Mouse (Mus musculus) neural tube, embryonic 14.5 days (tissue): ENCODE results near the gene Sorcs3. TPM values are rescaled to one million over a fixed set of nuclear protein-coding genes. Genes with fewer than 3 reads are reported as not detected.

Experiments
- ATAC-seq: fragments of 200-750 bp; cut with Nextera tagmentation; 2 replicates; pipeline ENCODE4 v1.8.0; 2017; ENCODE audit warnings: low read depth, mild to moderate bottlenecking, moderate TSS enrichment, moderate library complexity
- H3K27ac ChIP-seq: fragments of 300-500 bp; sonication (generic); 2 replicates; pipeline ENCODE4 v1.5.1; 2014; ENCODE audit warnings: low read depth, mild to moderate bottlenecking, control low read depth, low read length, moderate library complexity, mixed read lengths
- H3K27me3 ChIP-seq: fragments of 300-500 bp; sonication (generic); 2 replicates; pipeline ENCODE4 v1.6.1; 2014; ENCODE audit warnings: low read length; ENCODE audit not compliant: control insufficient read depth, insufficient read depth
- H3K36me3 ChIP-seq: fragments of 300-500 bp; sonication (generic); 2 replicates; pipeline ENCODE4 v1.6.1; 2014; ENCODE audit warnings: low read length, mixed read lengths; ENCODE audit not compliant: control insufficient read depth, insufficient read depth
- H3K4me1 ChIP-seq: fragments of 300-500 bp; sonication (generic); 2 replicates; pipeline ENCODE4 v1.6.1; 2014; ENCODE audit warnings: low read length; ENCODE audit not compliant: control insufficient read depth, insufficient read depth
- H3K4me2 ChIP-seq: fragments of 300-500 bp; sonication (generic); 2 replicates; pipeline ENCODE4 v1.6.1; 2014; ENCODE audit warnings: mild to moderate bottlenecking, low read depth, low read length, control low read depth
- H3K4me3 ChIP-seq: fragments of 300-500 bp; sonication (generic); 2 replicates; pipeline ENCODE4 v1.5.1; 2014; ENCODE audit warnings: low read depth, low read length, control low read depth, mixed read lengths
- H3K9ac ChIP-seq: fragments of 300-500 bp; sonication (generic); replicated peaks from 2 replicates; pipeline ENCODE4 v1.6.1; 2014; ENCODE audit warnings: low read depth, mild to moderate bottlenecking, control low read depth, low read length, mixed read lengths
- H3K9me3 ChIP-seq: fragments of 300-500 bp; sonication (generic); 2 replicates; pipeline ENCODE4 v1.6.1; 2016; ENCODE audit warnings: low read length; ENCODE audit not compliant: control insufficient read depth
- WGBS: fragments of 180-500 bp; shearing (Covaris S2); extraction: QIAGEN DNeasy Blood & Tissue Kit; methylation state at CpG from one replicate; pipeline ENCODE4 v1.1.7; 2014; 5-methylcytosine and 5-hydroxymethylcytosine counted together
- polyA plus RNA-seq: library from polyadenylated mRNA; unstranded; fragments of >200 nt; fragmentation: Nextera tagmentation; extraction: Ambion mirVana; gene quantifications from 2 replicates; pipeline ENCODE4 v1.2.1, GENCODE M21; 2014

Gene Sorcs3
- polyA plus RNA-seq, 1 experiment from 2014 or later = 18.3 TPM

GRCm38 (mm10) chr19:48820493-48821282, 614.9 kb downstream of the Sorcs3 start:
- no peak overlapping the region for H3K9ac ChIP-seq
- WGBS = 74% methylated on average over 5 of the region's 5 CpGs
- no peak overlapping the region for H3K4me2 ChIP-seq
- ATAC-seq = no peak
- no peaks in the 10 kb centered on the region for H3K36me3 ChIP-seq
- no peaks in the 10 kb centered on the region for H3K27me3 ChIP-seq
- H3K9me3 ChIP-seq = no peaks in the 10 kb centered on the region
- no peak overlapping the region for H3K4me3 ChIP-seq
- no peaks in the 10 kb centered on the region for H3K4me1 ChIP-seq
- H3K27ac ChIP-seq = no peak overlapping the region

GRCm38 (mm10) chr19:48821283-48821715, 615.5 kb downstream of the Sorcs3 start:
- no peak overlapping the region for H3K9ac ChIP-seq
- H3K4me2 ChIP-seq = no peak overlapping the region
- no peak overlapping the region for H3K27ac ChIP-seq
- 51% methylated on average over 3 of the region's 3 CpGs for WGBS
- H3K4me3 ChIP-seq = no peak overlapping the region
- no peaks in the 10 kb centered on the region for H3K9me3 ChIP-seq
- no peak for ATAC-seq
- H3K4me1 ChIP-seq = no peaks in the 10 kb centered on the region
- no peaks in the 10 kb centered on the region for H3K36me3 ChIP-seq
- no peaks in the 10 kb centered on the region for H3K27me3 ChIP-seq

- Histone ChIP-seq H3K36me3 (no peaks in the 10 kb centered on the region), H3K27me3 (no peaks in the 10 kb centered on the region), H3K4me3 (no peak overlapping the region), H3K4me2 (no peak overlapping the region), H3K9me3 (no peaks in the 10 kb centered on the region), H3K4me1 (peaks cover 4% of the 10 kb centered on the region; the same call in 1 of the 2 replicates), H3K27ac (no peak overlapping the region), H3K9ac (no peak overlapping the region)
- no peak for ATAC-seq
- 43% methylated on average over 3 of the region's 3 CpGs for WGBS
These were observed 628.5 kb downstream of the Sorcs3 start for GRCm38 (mm10) chr19:48834342-48834741.

GRCm38 (mm10) chr19:48839418-48839817, 633.6 kb downstream of the Sorcs3 start:
- H3K4me2 ChIP-seq = no peak overlapping the region
- 80% methylated on average over 4 of the region's 4 CpGs for WGBS
- H3K27ac ChIP-seq = no peak overlapping the region
- no peaks in the 10 kb centered on the region for H3K9me3 ChIP-seq
- H3K9ac ChIP-seq = no peak overlapping the region
- no peaks in the 10 kb centered on the region for H3K27me3 ChIP-seq
- H3K4me3 ChIP-seq = no peak overlapping the region
- H3K4me1 ChIP-seq = peaks cover 1% of the 10 kb centered on the region; the same call in 1 of the 2 replicates
- no peaks in the 10 kb centered on the region for H3K36me3 ChIP-seq
- no peak for ATAC-seq

GRCm38 (mm10) chr19:48847700-48848099, 641.9 kb downstream of the Sorcs3 start:
- no peaks in the 10 kb centered on the region for H3K9me3 ChIP-seq
- no peak overlapping the region for H3K9ac ChIP-seq
- H3K4me3 ChIP-seq = no peak overlapping the region
- WGBS = 59% methylated on average over 3 of the region's 3 CpGs
- no peaks in the 10 kb centered on the region for H3K4me1 ChIP-seq
- no peak overlapping the region for H3K27ac ChIP-seq
- no peak for ATAC-seq
- no peaks in the 10 kb centered on the region for H3K27me3 ChIP-seq
- H3K36me3 ChIP-seq = no peaks in the 10 kb centered on the region
- H3K4me2 ChIP-seq = no peak overlapping the region

GRCm38 (mm10) chr19:48850466-48850865, 644.6 kb downstream of the Sorcs3 start:
- WGBS = 83% methylated on average over 1 of the region's 1 CpGs
- Histone ChIP-seq H3K9ac (no peak overlapping the region), H3K4me2 (no peak overlapping the region), H3K9me3 (no peaks in the 10 kb centered on the region), H3K4me3 (no peak overlapping the region), H3K4me1 (no peaks in the 10 kb centered on the region), H3K27me3 (no peaks in the 10 kb centered on the region), H3K27ac (no peak overlapping the region), H3K36me3 (no peaks in the 10 kb centered on the region)
- no peak for ATAC-seq
